Mouse (Mus musculus): ENCODE results near the gene Htr7. TPM values are rescaled to one million over a fixed set of nuclear protein-coding genes. Genes with fewer than 3 reads are reported as not detected.

Gene Htr7
- polyA plus RNA-seq (2012; ENCODE audit: low replicate concordance), result 0.21 and 0.91 TPM in 2 replicates

GRCm38 (mm10) chr19:36057231-36057811 lies at the start of gene Htr7:
Htr7 (minus strand) TSS chr19:36057507.

GRCm38 (mm10) chr19:36083262-36084225 lies 26.2 kb upstream of the Htr7 start, which contains the start of gene Rpp30:
Rpp30 (plus strand) TSS chr19:36083716.

Other genes starting within 250 kb of the Htr7 start
- gene Rpp30, start 26.2 kb upstream of the Htr7 start, polyA plus RNA-seq (2012; ENCODE audit: low replicate concordance), result 0.40 and 1.7 TPM in 2 replicates
- not detected in 2 replicates for gene Ankrd1, start 62.6 kb upstream of the Htr7 start, polyA plus RNA-seq (2012; ENCODE audit: low replicate concordance)

Measured in hematopoietic multipotent progenitor cell, adult 10-12 weeks (in vitro differentiated cells).